Mouse (Mus musculus) embryonic facial prominence, embryonic 14.5 days (tissue): ENCODE measurements at regions not wholly inside any gene's neighbourhood (a gene's known extent, or its start where the extent isn't known, plus 50 kb on each side); places are given as distances from the start of the nearest gene placed in this dataset.

ENCODE experiments used
- ATAC-seq: fragments of 200-750 bp; cut with Nextera tagmentation; 2 replicates; pipeline ENCODE4 v1.8.0; 2017; ENCODE audit warnings: low read depth, moderate number of reproducible peaks, moderate TSS enrichment
- DNase-seq: peaks from one replicate; pipeline ENCODE4 v3.0.0-alpha.2; 2015; ENCODE audit warnings: low spot score
- H3K27ac ChIP-seq: fragments of 300-500 bp; sonication (generic); replicated peaks from 2 replicates; pipeline ENCODE4 v1.5.1; 2014; ENCODE audit warnings: low read depth, mild to moderate bottlenecking, low read length, moderate library complexity
- H3K27me3 ChIP-seq: fragments of 300-500 bp; sonication (generic); replicated peaks from 2 replicates; pipeline ENCODE4 v1.6.1; 2014; ENCODE audit warnings: low read length; ENCODE audit not compliant: control insufficient read depth, insufficient read depth
- H3K36me3 ChIP-seq: fragments of 300-500 bp; sonication (generic); 2 replicates; pipeline ENCODE4 v1.6.1; 2014; ENCODE audit warnings: low read length, mixed read lengths; ENCODE audit not compliant: control insufficient read depth, insufficient read depth
- H3K4me1 ChIP-seq: fragments of 300-500 bp; sonication (generic); 2 replicates; pipeline ENCODE4 v1.6.1; 2014; ENCODE audit warnings: antibody characterized with exemption, low read length; ENCODE audit not compliant: control insufficient read depth, insufficient read depth
- H3K4me2 ChIP-seq: fragments of 300-500 bp; sonication (generic); 2 replicates; pipeline ENCODE4 v1.6.1; 2014; ENCODE audit warnings: low read depth, mild to moderate bottlenecking, low read length, moderate library complexity, mixed read lengths
- H3K4me3 ChIP-seq: fragments of 300-500 bp; sonication (generic); 2 replicates; pipeline ENCODE4 v1.5.1; 2014; ENCODE audit warnings: low read depth, mild to moderate bottlenecking, low read length
- H3K9ac ChIP-seq: fragments of 300-500 bp; sonication (generic); 2 replicates; pipeline ENCODE4 v1.6.1; 2014; ENCODE audit warnings: low read depth, mild to moderate bottlenecking, low read length, moderate library complexity, mixed read lengths
- H3K9me3 ChIP-seq: fragments of 300-500 bp; sonication (generic); 2 replicates; pipeline ENCODE4 v1.6.1; 2016; ENCODE audit warnings: low read length; ENCODE audit not compliant: control insufficient read depth
- WGBS: fragments of 180-500 bp; shearing (Covaris S2); extraction: QIAGEN DNeasy Blood & Tissue Kit; methylation state at CpG from one replicate; pipeline ENCODE4 v1.1.7; 2014; 5-methylcytosine and 5-hydroxymethylcytosine counted together

GRCm38 (mm10) chrX:158920217-158920616 lies 289.9 kb upstream of the Rps6ka3 start:
- Histone ChIP-seq H3K27ac (no peak overlapping the region), H3K36me3 (no peaks in the 10 kb centered on the region), H3K4me3 (no peak overlapping the region), H3K27me3 (peaks cover 20% of the 10 kb centered on the region), H3K4me2 (no peak overlapping the region), H3K9me3 (no peaks in the 10 kb centered on the region), H3K4me1 (no peaks in the 10 kb centered on the region), H3K9ac (no peak overlapping the region)
- ATAC-seq (no peak), DNase-seq (no peak)
- 44% methylated on average over 3 of the region's 3 CpGs for WGBS

GRCm38 (mm10) chrX:158921424-158921823 lies 288.7 kb upstream of the Rps6ka3 start:
- DNase-seq, result peak; percentile 12
- H3K9me3 ChIP-seq, result no peaks in the 10 kb centered on the region
- H3K36me3 ChIP-seq, result no peaks in the 10 kb centered on the region
- WGBS, result 36% methylated on average over 5 of the region's 5 CpGs
- no peaks in the 10 kb centered on the region for H3K4me1 ChIP-seq
- no peak overlapping the region for H3K27ac ChIP-seq
- no peak overlapping the region for H3K9ac ChIP-seq
- peak overlapping the region; percentile 51 for H3K4me2 ChIP-seq
- H3K4me3 ChIP-seq, result peak overlapping the region; percentile 17; the same call in 1 of the 2 replicates
- no peak for ATAC-seq
- peaks cover 20% of the 10 kb centered on the region for H3K27me3 ChIP-seq

GRCm38 (mm10) chrX:158921838-158922450 lies 288.2 kb upstream of the Rps6ka3 start:
- H3K27ac ChIP-seq, result no peak overlapping the region
- H3K9ac ChIP-seq, result no peak overlapping the region
- peak overlapping the region; percentile 51 for H3K4me2 ChIP-seq
- DNase-seq, result peak; percentile 80
- H3K9me3 ChIP-seq, result no peaks in the 10 kb centered on the region
- no peak for ATAC-seq
- H3K27me3 ChIP-seq, result peaks cover 20% of the 10 kb centered on the region
- H3K4me3 ChIP-seq, result peak overlapping the region; percentile 17
- WGBS, result 27% methylated on average over 14 of the region's 14 CpGs
- H3K36me3 ChIP-seq, result no peaks in the 10 kb centered on the region
- no peaks in the 10 kb centered on the region for H3K4me1 ChIP-seq

- Histone ChIP-seq H3K9me3 (no peaks in the 10 kb centered on the region), H3K27me3 (peaks cover 20% of the 10 kb centered on the region), H3K4me3 (peak overlapping the region; percentile 13; the same call in 1 of the 2 replicates), H3K4me2 (peak overlapping the region; percentile 45), H3K27ac (no peak overlapping the region), H3K9ac (no peak overlapping the region), H3K36me3 (no peaks in the 10 kb centered on the region), H3K4me1 (no peaks in the 10 kb centered on the region)
- DNase-seq (peak; percentile 56), ATAC-seq (peak; percentile 63)
- 16% methylated on average over 14 of the region's 14 CpGs for WGBS
Observed at GRCm38 (mm10) chrX:158923081-158923561, 287.0 kb upstream of the Rps6ka3 start.

GRCm38 (mm10) chrX:158923657-158924489 lies 286.2 kb upstream of the Rps6ka3 start:
- Histone ChIP-seq H3K4me2 (peak overlapping the region; percentile 45), H3K27me3 (peaks cover 20% of the 10 kb centered on the region), H3K4me3 (peak overlapping the region; percentile 13; the same call in 1 of the 2 replicates), H3K9ac (no peak overlapping the region), H3K36me3 (no peaks in the 10 kb centered on the region), H3K27ac (no peak overlapping the region), H3K9me3 (no peaks in the 10 kb centered on the region), H3K4me1 (no peaks in the 10 kb centered on the region)
- DNase-seq (no peak), ATAC-seq (peak; percentile 30; the same call in 1 of the 2 replicates)
- 36% methylated on average over 17 of the region's 17 CpGs for WGBS

- Histone ChIP-seq H3K9ac (no peak overlapping the region), H3K4me3 (no peak overlapping the region), H3K27me3 (peaks cover 20% of the 10 kb centered on the region), H3K4me2 (peak overlapping the region; percentile 45), H3K9me3 (no peaks in the 10 kb centered on the region), H3K4me1 (no peaks in the 10 kb centered on the region), H3K36me3 (no peaks in the 10 kb centered on the region), H3K27ac (no peak overlapping the region)
- WGBS, result 37% methylated on average over 6 of the region's 6 CpGs
- DNase-seq (peak; percentile 51), ATAC-seq (no peak)
Observed at GRCm38 (mm10) chrX:158924490-158925398, 285.4 kb upstream of the Rps6ka3 start.

GRCm38 (mm10) chrX:158931864-158932263 lies 278.2 kb upstream of the Rps6ka3 start:
- no peak overlapping the region for H3K4me3 ChIP-seq

GRCm38 (mm10) chrX:158947191-158947590 lies 262.9 kb upstream of the Rps6ka3 start:
- no peak for ATAC-seq
- H3K27ac ChIP-seq, result no peak overlapping the region
- WGBS, result 57% methylated on average over 4 of the region's 4 CpGs
- no peak overlapping the region for H3K4me2 ChIP-seq
- no peaks in the 10 kb centered on the region for H3K27me3 ChIP-seq
- H3K4me3 ChIP-seq, result no peak overlapping the region
- no peak overlapping the region for H3K9ac ChIP-seq
- H3K9me3 ChIP-seq, result no peaks in the 10 kb centered on the region
- no peaks in the 10 kb centered on the region for H3K36me3 ChIP-seq
- no peak for DNase-seq
- H3K4me1 ChIP-seq, result no peaks in the 10 kb centered on the region

More at GRCm38 (mm10) chrX:158931864-158932263, 278.2 kb upstream of the Rps6ka3 start:
- no peak for ATAC-seq
- Histone ChIP-seq H3K27ac (no peak overlapping the region), H3K27me3 (no peaks in the 10 kb centered on the region), H3K4me2 (no peak overlapping the region), H3K9me3 (no peaks in the 10 kb centered on the region), H3K4me1 (no peaks in the 10 kb centered on the region), H3K9ac (no peak overlapping the region), H3K36me3 (no peaks in the 10 kb centered on the region)
- DNase-seq, result no peak
- whole genome bisulfite sequencing, result 58% methylated on average over 1 of the region's 1 CpGs
